Mouse (Mus musculus) monocyte, adult 2 months (primary cell): ENCODE results near the gene Adora2a.
A peak's percentile ranks its signal among the peaks of the same experiment; 100 is the strongest.

Experiments used
- DNase-seq, 2 experiments: peaks; one replicate each; pipeline ENCODE4 v3.0.0; 2022; ENCODE audit warnings: low spot score in 2 of 2, low read depth in 1 of 2

Gene Adora2a

GRCm38 (mm10) chr10:75312361-75312760, 4.3 kb upstream of the Adora2a start:
- no peak for DNase-seq

- DNase-seq: no peak
Observed at GRCm38 (mm10) chr10:75314190-75314980, 2.3 kb upstream of the Adora2a start.

- DNase-seq: no peak
Observed at GRCm38 (mm10) chr10:75315756-75316155, 921 bp upstream of the Adora2a start.

- DNase-seq: no peak
Observed at GRCm38 (mm10) chr10:75316472-75316871, 205 bp upstream of the Adora2a start.

- peak in 1 of 2 experiments; percentile 62 for DNase-seq
Observed at GRCm38 (mm10) chr10:75316908-75317761, 458 bp downstream of the Adora2a start.

- peak in 1 of 2 experiments; percentile 46 for DNase-seq
Observed at GRCm38 (mm10) chr10:75318206-75318605, 1.5 kb downstream of the Adora2a start.

GRCm38 (mm10) chr10:75320321-75320720, 3.6 kb downstream of the Adora2a start:
- no peak for DNase-seq

- no peak for DNase-seq
Observed at GRCm38 (mm10) chr10:75322966-75323365, 6.3 kb downstream of the Adora2a start.

GRCm38 (mm10) chr10:75323986-75324385, 7.3 kb downstream of the Adora2a start:
- DNase-seq: no peak

- DNase-seq: no peak
Observed at GRCm38 (mm10) chr10:75324391-75324790, 7.7 kb downstream of the Adora2a start.

GRCm38 (mm10) chr10:75325821-75326220, 9.1 kb downstream of the Adora2a start:
- DNase-seq: no peak

- peak; percentile 63 to 81 for DNase-seq
Observed at GRCm38 (mm10) chr10:75326553-75326952, 9.9 kb downstream of the Adora2a start.

GRCm38 (mm10) chr10:75327081-75327480, 10.4 kb downstream of the Adora2a start:
- DNase-seq: no peak

- no peak for DNase-seq
Observed at GRCm38 (mm10) chr10:75328201-75328704, 11.6 kb downstream of the Adora2a start.

- DNase-seq: no peak
Observed at GRCm38 (mm10) chr10:75332268-75332667, 15.6 kb downstream of the Adora2a start.

- no peak for DNase-seq
Observed at GRCm38 (mm10) chr10:75333176-75333776, 16.6 kb downstream of the Adora2a start.

GRCm38 (mm10) chr10:75334175-75334574, 17.5 kb downstream of the Adora2a start:
- no peak for DNase-seq

GRCm38 (mm10) chr10:75335075-75335474, 18.4 kb downstream of the Adora2a start:
- no peak for DNase-seq

GRCm38 (mm10) chr10:75337231-75337630, 20.6 kb downstream of the Adora2a start:
- no peak for DNase-seq

GRCm38 (mm10) chr10:75338852-75339251, 22.2 kb downstream of the Adora2a start:
- DNase-seq: no peak

- no peak for DNase-seq
Observed at GRCm38 (mm10) chr10:75339377-75339776, 22.7 kb downstream of the Adora2a start.
